Mouse (Mus musculus) liver, embryonic 12.5 days (tissue): ENCODE measurements at regions not wholly inside any gene's neighbourhood (a gene's known extent, or its start where the extent isn't known, plus 50 kb on each side); places are given as distances from the start of the nearest gene placed in this dataset.
A peak's percentile ranks its signal among the peaks of the same experiment; 100 is the strongest.

ENCODE experiments used
- ATAC-seq: fragments of 200-750 bp; cut with Nextera tagmentation; 2 replicates; pipeline ENCODE4 v1.8.0; 2017; ENCODE audit warnings: moderate number of reproducible peaks, mild to moderate bottlenecking, moderate library complexity
- H3K27ac ChIP-seq: fragments of 300-500 bp; sonication (generic); 2 replicates; pipeline ENCODE4 v1.5.1; 2016; ENCODE audit warnings: mild to moderate bottlenecking
- H3K27me3 ChIP-seq: fragments of 300-500 bp; sonication (generic); replicated peaks from 2 replicates; pipeline ENCODE4 v1.6.1; 2016; ENCODE audit warnings: mild to moderate bottlenecking, moderate library complexity
- H3K36me3 ChIP-seq: fragments of 300-500 bp; sonication (generic); 2 replicates; pipeline ENCODE4 v1.6.1; 2016; ENCODE audit warnings: mild to moderate bottlenecking, moderate library complexity
- H3K4me1 ChIP-seq: fragments of 300-500 bp; sonication (generic); 2 replicates; pipeline ENCODE4 v1.6.1; 2016
- H3K4me2 ChIP-seq: fragments of 300-500 bp; sonication (generic); 2 replicates; pipeline ENCODE4 v1.6.1; 2016; ENCODE audit warnings: mild to moderate bottlenecking, moderate library complexity
- H3K4me3 ChIP-seq: fragments of 300-500 bp; sonication (generic); 2 replicates; pipeline ENCODE4 v1.5.1; 2016; ENCODE audit warnings: mild to moderate bottlenecking, moderate library complexity
- H3K9ac ChIP-seq: fragments of 300-500 bp; sonication (generic); 2 replicates; pipeline ENCODE4 v1.6.1; 2016; ENCODE audit warnings: mild to moderate bottlenecking, moderate library complexity
- H3K9me3 ChIP-seq: fragments of 300-500 bp; sonication (generic); replicated peaks from 2 replicates; pipeline ENCODE4 v1.6.1; 2016; ENCODE audit warnings: mild to moderate bottlenecking, moderate library complexity
- WGBS: fragments of 180-500 bp; shearing (Covaris S2); methylation state at CpG from one replicate; pipeline ENCODE4 v1.1.7; 2016; ENCODE audit not compliant: insufficient replicate concordance; 5-methylcytosine and 5-hydroxymethylcytosine counted together

GRCm38 (mm10) chr3:68781466-68781865 is 87.9 kb upstream of the 1110032F04Rik start:
- Histone ChIP-seq H3K27ac (no peak overlapping the region), H3K9me3 (no peaks in the 10 kb centered on the region)
- 33% methylated on average over 2 of the region's 2 CpGs for WGBS

GRCm38 (mm10) chr3:68782363-68782762 is 87.0 kb upstream of the 1110032F04Rik start:
- Histone ChIP-seq H3K9ac (no peak overlapping the region), H3K9me3 (no peaks in the 10 kb centered on the region), H3K36me3 (no peaks in the 10 kb centered on the region), H3K4me2 (no peak overlapping the region), H3K4me1 (peaks cover 14% of the 10 kb centered on the region; the same call in 1 of the 2 replicates), H3K27me3 (0 out of 2 replicates have a peak, but pooled peaks cover 8% of the 10 kb centered on the region), H3K27ac (no peak overlapping the region), H3K4me3 (no peak overlapping the region)
- WGBS = 59% methylated on average over 4 of the region's 4 CpGs
- ATAC-seq = no peak

More at GRCm38 (mm10) chr3:68781466-68781865, 87.9 kb upstream of the 1110032F04Rik start:
- H3K27me3 ChIP-seq = 0 out of 2 replicates have a peak, but pooled peaks cover 3% of the 10 kb centered on the region
- H3K4me1 ChIP-seq = peaks cover 14% of the 10 kb centered on the region; the same call in 1 of the 2 replicates
- no peak overlapping the region for H3K4me2 ChIP-seq
- no peak overlapping the region for H3K9ac ChIP-seq
- no peak overlapping the region for H3K4me3 ChIP-seq
- no peak for ATAC-seq
- no peaks in the 10 kb centered on the region for H3K36me3 ChIP-seq

DNA sequence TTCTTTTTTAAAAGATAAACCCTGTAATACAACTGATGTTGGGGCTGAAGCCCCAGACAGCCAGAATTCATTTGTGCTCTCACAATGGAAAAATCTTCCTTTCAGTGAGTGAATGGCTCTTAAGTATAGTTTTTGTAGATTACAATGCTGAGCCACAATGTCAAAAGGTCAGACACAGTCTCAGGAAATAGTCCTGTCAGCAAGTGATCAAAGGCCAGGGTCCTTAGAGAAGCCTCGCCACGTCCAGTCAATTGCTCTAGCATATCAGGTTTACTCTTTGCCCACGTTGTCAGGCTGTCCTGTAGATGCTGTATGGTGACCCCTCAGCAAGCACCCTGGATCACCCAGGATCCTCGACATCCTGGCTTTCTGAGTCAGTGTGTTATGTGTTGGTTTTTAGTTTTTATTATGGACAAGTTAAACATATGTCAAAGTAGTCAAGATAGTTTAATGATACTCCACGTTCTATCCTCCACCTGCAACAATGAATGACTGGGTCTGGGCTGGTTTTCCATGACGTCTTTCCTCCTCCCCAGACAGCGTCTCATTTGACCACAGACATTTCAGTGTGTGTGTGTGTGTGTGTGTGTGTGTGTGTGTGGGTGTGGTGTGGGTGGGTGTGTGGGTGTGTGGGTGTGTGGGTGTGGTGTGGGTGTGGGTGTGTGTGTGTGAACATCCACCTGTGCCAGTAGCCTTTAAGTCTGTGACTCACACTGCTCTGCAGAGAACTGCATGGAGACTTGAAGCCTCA is 85.5 kb upstream of the 1110032F04Rik start:
- no peak for ATAC-seq
- Histone ChIP-seq H3K9me3 (no peaks in the 10 kb centered on the region), H3K4me2 (no peak overlapping the region), H3K4me1 (peaks cover 10% of the 10 kb centered on the region; the same call in 1 of the 2 replicates), H3K27ac (no peak overlapping the region), H3K9ac (no peak overlapping the region), H3K4me3 (no peak overlapping the region), H3K36me3 (no peaks in the 10 kb centered on the region), H3K27me3 (peaks cover 14% of the 10 kb centered on the region; the same call in 1 of the 2 replicates)
- 36% methylated on average over 7 of the region's 7 CpGs for WGBS

GRCm38 (mm10) chr3:68786771-68787170 is 82.6 kb upstream of the 1110032F04Rik start:
- no peaks in the 10 kb centered on the region for H3K36me3 ChIP-seq
- no peak overlapping the region for H3K27ac ChIP-seq
- ATAC-seq = no peak
- no peak overlapping the region for H3K9ac ChIP-seq
- WGBS = 73% methylated on average over 3 of the region's 3 CpGs
- peaks cover 10% of the 10 kb centered on the region; the same call in 1 of the 2 replicates for H3K27me3 ChIP-seq
- peaks cover 14% of the 10 kb centered on the region; the same call in 1 of the 2 replicates for H3K4me1 ChIP-seq
- H3K4me2 ChIP-seq = no peak overlapping the region
- H3K4me3 ChIP-seq = no peak overlapping the region
- no peaks in the 10 kb centered on the region; the same call in 1 of the 2 replicates for H3K9me3 ChIP-seq

DNA sequence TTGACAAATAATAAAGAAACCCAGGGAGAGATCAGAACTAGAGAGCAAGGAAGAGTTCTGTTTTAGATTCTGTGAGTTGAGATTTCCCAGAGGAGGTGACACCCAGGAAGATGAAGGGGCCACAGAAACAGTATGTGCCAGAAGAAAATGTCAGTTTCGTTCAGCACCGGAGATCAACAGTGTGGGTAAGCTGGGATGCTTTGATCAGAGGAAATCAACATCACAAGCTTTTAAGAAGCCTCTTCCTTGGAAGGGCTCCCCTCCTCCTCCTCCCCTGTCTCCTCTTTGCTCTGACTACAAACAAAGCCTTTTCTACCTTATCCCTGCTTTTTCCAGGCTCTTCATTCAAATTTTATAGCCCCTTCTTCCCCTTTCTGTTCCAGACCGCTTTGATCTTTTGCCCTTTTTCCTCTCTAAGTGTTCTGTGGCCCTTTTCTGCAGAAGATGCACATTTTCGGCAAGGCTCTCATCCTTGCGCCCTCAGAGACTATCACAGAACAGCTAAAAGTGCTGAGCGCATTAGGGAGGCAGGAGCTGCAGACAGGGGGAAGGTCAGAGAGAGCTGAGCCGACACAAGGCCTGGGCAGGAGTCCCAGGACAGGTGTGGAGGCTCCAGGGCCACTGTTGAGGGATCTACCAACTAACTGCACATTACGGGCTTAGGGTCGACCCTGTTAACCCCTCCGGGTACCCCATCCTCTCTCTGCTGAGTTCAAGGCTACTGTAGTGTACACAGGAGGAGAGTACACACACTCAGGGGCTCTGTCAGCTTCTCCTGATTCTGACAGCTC is 81.8 kb upstream of the 1110032F04Rik start:
- H3K4me1 ChIP-seq = peaks cover 12% of the 10 kb centered on the region; the same call in 1 of the 2 replicates
- no peak overlapping the region for H3K4me3 ChIP-seq
- 68% methylated on average over 10 of the region's 10 CpGs for WGBS
- peaks cover 10% of the 10 kb centered on the region; the same call in 1 of the 2 replicates for H3K27me3 ChIP-seq
- no peaks in the 10 kb centered on the region; the same call in 1 of the 2 replicates for H3K9me3 ChIP-seq
- ATAC-seq = no peak
- no peak overlapping the region for H3K9ac ChIP-seq
- H3K36me3 ChIP-seq = no peaks in the 10 kb centered on the region
- H3K4me2 ChIP-seq = no peak overlapping the region
- H3K27ac ChIP-seq = no peak overlapping the region

GRCm38 (mm10) chr3:68789491-68789890 is 79.9 kb upstream of the 1110032F04Rik start:
- Histone ChIP-seq H3K4me2 (no peak overlapping the region), H3K9me3 (no peaks in the 10 kb centered on the region; the same call in 1 of the 2 replicates), H3K27me3 (peaks cover 10% of the 10 kb centered on the region; the same call in 1 of the 2 replicates), H3K9ac (no peak overlapping the region), H3K4me3 (no peak overlapping the region), H3K27ac (no peak overlapping the region), H3K36me3 (no peaks in the 10 kb centered on the region), H3K4me1 (peaks cover 12% of the 10 kb centered on the region; the same call in 1 of the 2 replicates)
- 16% methylated on average over 6 of the region's 6 CpGs for whole genome bisulfite sequencing
- ATAC-seq = peak; percentile 63

DNA sequence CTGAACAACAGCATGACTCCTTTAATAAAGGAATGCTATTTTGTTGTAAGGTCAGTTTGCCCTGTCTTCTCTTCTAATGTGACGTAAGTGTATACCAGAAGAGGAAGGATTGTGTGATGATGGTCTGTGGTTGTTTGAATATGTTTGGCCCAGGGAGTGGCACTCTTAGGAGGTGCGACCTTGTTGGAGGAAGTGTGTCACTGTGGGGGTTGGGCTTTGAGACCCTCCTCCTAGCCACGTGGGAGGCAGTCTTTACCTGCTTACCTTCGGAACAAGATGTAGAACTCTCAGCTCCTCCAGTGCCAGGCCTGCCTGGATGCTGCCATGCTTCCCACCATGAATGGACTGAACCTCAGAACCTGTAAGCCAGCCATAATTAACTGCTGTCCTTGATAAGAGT is 78.9 kb upstream of the 1110032F04Rik start:
- Histone ChIP-seq H3K4me3 (no peak overlapping the region), H3K9ac (no peak overlapping the region), H3K27ac (no peak overlapping the region), H3K4me2 (no peak overlapping the region), H3K4me1 (peaks cover 12% of the 10 kb centered on the region; the same call in 1 of the 2 replicates), H3K36me3 (no peaks in the 10 kb centered on the region), H3K27me3 (peaks cover 10% of the 10 kb centered on the region; the same call in 1 of the 2 replicates), H3K9me3 (no peaks in the 10 kb centered on the region; the same call in 1 of the 2 replicates)
- WGBS = 69% methylated on average over 4 of the region's 4 CpGs
- no peak for ATAC-seq

DNA sequence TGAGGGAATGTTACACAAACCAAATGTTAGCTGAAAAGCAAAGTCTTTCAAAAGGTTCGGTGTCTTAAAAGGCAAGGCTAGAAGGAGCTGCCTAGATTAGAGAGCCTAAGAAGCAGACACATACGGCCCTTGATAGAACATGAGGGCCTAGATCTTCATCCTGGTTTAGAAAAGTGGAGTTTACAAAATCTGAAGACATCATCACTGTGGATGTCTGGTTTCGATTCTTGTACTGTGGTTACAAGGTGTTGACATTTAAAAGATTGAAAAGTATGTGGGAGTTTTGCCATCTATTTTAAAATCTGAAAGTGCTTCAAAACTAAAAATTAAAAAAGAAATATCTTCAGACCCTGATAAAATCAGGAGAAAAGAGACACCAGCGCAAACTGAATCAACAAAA is 76.5 kb upstream of the 1110032F04Rik start:
- H3K9ac ChIP-seq = no peak overlapping the region
- H3K27me3 ChIP-seq = peaks cover 1% of the 10 kb centered on the region; the same call in 1 of the 2 replicates
- no peaks in the 10 kb centered on the region for H3K36me3 ChIP-seq
- H3K4me3 ChIP-seq = no peak overlapping the region
- no peaks in the 10 kb centered on the region; the same call in 1 of the 2 replicates for H3K9me3 ChIP-seq
- ATAC-seq = no peak
- no peak overlapping the region for H3K4me2 ChIP-seq
- H3K4me1 ChIP-seq = peaks cover 12% of the 10 kb centered on the region; the same call in 1 of the 2 replicates
- whole genome bisulfite sequencing = 77% methylated on average over 4 of the region's 4 CpGs
- H3K27ac ChIP-seq = no peak overlapping the region

DNA sequence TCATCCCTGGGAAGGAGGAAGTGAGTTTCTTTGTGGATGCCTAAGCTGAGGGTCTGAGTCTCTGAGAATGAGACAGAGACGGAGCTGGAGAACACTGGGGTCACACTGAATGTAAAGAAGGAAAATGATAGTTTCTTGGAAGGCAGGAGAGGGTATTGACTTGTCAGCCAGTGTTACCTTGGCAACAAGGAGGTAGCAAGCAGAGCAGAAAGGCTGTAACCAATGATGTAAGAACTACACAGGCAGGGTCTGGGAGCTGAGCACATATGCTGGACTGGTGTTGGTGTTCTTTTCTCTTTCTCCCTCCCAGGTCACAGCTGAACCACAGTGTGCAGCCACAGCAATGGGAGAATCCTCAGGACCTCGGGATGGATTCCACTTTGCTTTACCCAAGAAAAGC is 75.5 kb upstream of the 1110032F04Rik start:
- Histone ChIP-seq H3K4me3 (no peak overlapping the region), H3K9ac (no peak overlapping the region), H3K4me2 (no peak overlapping the region), H3K27ac (no peak overlapping the region), H3K27me3 (no peaks in the 10 kb centered on the region), H3K36me3 (no peaks in the 10 kb centered on the region), H3K9me3 (no peaks in the 10 kb centered on the region; the same call in 1 of the 2 replicates), H3K4me1 (peaks cover 9% of the 10 kb centered on the region; the same call in 1 of the 2 replicates)
- WGBS = 64% methylated on average over 2 of the region's 2 CpGs
- no peak for ATAC-seq

DNA sequence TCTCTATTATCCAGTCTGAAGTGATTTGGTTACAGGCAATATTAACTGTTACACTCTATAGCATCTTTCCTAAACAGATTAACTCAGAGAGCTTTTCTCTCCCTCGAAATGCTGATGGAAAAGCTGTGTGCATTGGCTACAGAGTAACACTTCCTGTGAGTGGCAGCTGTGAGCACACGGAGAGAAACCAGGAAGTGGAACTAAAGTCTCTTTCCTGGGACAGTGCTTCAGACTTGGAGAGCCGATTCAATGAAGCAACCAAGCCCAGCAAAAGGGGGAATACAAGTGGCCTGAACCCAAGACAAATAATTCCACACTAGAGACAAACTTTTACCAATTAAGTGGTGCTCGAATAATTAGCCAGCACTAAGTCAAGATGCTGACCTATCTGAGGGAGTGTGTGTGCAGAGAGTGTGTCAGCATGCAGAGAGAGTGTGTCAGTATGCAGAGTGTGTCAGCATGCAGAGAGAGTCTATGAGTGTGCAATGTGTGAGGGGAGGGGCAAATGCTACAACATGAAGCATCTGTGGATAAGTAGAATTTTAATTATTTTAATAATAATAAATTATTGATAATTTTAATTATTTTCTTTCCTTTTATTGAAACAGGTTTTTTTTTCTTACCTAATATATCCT is 74.9 kb upstream of the 1110032F04Rik start:
- peaks cover 5% of the 10 kb centered on the region; the same call in 1 of the 2 replicates for H3K4me1 ChIP-seq
- no peak overlapping the region for H3K4me2 ChIP-seq
- H3K27me3 ChIP-seq = no peaks in the 10 kb centered on the region
- 22% methylated on average over 4 of the region's 4 CpGs for WGBS
- no peaks in the 10 kb centered on the region for H3K36me3 ChIP-seq
- no peak overlapping the region for H3K27ac ChIP-seq
- no peak for ATAC-seq
- no peaks in the 10 kb centered on the region; the same call in 1 of the 2 replicates for H3K9me3 ChIP-seq
- no peak overlapping the region for H3K4me3 ChIP-seq
- no peak overlapping the region for H3K9ac ChIP-seq

DNA sequence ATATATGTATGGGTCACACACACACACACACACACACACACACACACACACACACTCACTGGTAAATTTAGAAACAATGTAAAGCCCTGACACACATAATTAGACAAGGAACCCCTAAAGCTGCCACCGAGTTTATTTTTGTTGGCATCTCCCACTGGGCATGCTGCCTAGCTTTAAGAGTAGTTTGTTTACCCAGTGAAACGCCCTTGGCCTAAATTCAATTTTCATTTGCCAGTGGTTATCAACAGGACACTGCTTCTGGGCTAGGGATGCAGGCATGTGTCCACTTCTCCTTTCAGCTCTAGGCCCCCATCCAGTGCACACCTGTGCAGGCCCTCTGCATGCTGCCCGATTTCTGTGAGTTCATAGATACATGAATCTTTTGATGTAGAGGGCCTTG is 73.7 kb upstream of the 1110032F04Rik start:
- Histone ChIP-seq H3K27me3 (no peaks in the 10 kb centered on the region), H3K4me3 (no peak overlapping the region), H3K9ac (no peak overlapping the region), H3K36me3 (no peaks in the 10 kb centered on the region), H3K27ac (no peak overlapping the region), H3K4me1 (no peaks in the 10 kb centered on the region), H3K9me3 (peaks cover 3% of the 10 kb centered on the region; the same call in 1 of the 2 replicates), H3K4me2 (no peak overlapping the region)
- 63% methylated on average over 3 of the region's 3 CpGs for WGBS
- no peak for ATAC-seq
